Mouse (Mus musculus): ENCODE measurements around the gene Aqp12. TPM values are rescaled to one million over a fixed set of nuclear protein-coding genes. Genes with fewer than 3 reads are reported as not detected.

Gene Aqp12
- polyA plus RNA-seq, 1 experiment from 2014 or later, result not detected

DNA sequence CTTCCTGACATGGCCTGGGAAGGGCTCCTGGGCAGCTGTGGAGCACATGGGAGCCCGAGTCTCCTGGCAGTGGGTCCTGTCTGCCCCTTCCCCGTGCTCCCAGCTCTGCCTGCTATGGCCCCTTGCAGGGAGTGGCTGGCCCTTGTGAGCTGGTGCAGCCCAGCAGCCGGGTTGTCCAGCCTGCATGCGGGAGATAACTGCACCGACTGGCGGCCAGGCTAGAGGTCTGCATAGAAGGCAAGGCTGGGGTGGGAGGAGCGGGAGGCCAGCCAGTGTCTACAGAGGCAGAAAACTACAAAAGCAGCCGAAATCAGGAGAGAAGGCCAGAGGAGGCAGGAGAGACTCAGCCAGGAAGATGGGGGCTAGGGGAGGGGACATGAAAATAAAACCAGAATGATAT, 27.9 kb downstream of the Aqp12 start:
- ATAC-seq (ENCODE audit: low read depth), result no peak
- H3K27me3 ChIP-seq (ENCODE audit: control insufficient read depth, insufficient read depth, low read depth, low read length), result no peaks in the 10 kb centered on the region
- no peak overlapping the region for H3K4me2 ChIP-seq (ENCODE audit: low read depth, low read length)
- no peak overlapping the region for H3K4me3 ChIP-seq (ENCODE audit: low read length)
- H3K9ac ChIP-seq (ENCODE audit: low read length), result no peak overlapping the region
- no peak overlapping the region for H3K27ac ChIP-seq (ENCODE audit: low read length)
- no peaks in the 10 kb centered on the region for H3K36me3 ChIP-seq (ENCODE audit: control insufficient read depth, insufficient read depth, low read length)
- 46% methylated on average over 8 of the region's 8 CpGs for WGBS
- H3K4me1 ChIP-seq (replicated peaks; ENCODE audit: control insufficient read depth, insufficient read depth, low read length), result no peaks in the 10 kb centered on the region
- peaks cover 2% of the 10 kb centered on the region; the same call in 1 of the 2 replicates for H3K9me3 ChIP-seq (ENCODE audit: control insufficient read depth, low read length)

- no peaks in the 10 kb centered on the region for H3K4me1 ChIP-seq (replicated peaks; ENCODE audit: control insufficient read depth, insufficient read depth, low read length)
- H3K4me2 ChIP-seq (ENCODE audit: low read depth, low read length), result no peak overlapping the region
- WGBS, result 54% methylated on average over 4 of the region's 4 CpGs
- no peak overlapping the region for H3K27ac ChIP-seq (ENCODE audit: low read length)
- ATAC-seq (ENCODE audit: low read depth), result no peak
- no peak overlapping the region for H3K9ac ChIP-seq (ENCODE audit: low read length)
- no peaks in the 10 kb centered on the region for H3K27me3 ChIP-seq (ENCODE audit: control insufficient read depth, insufficient read depth, low read depth, low read length)
- no peaks in the 10 kb centered on the region for H3K36me3 ChIP-seq (ENCODE audit: control insufficient read depth, insufficient read depth, low read length)
- peaks cover 2% of the 10 kb centered on the region; the same call in 1 of the 2 replicates for H3K9me3 ChIP-seq (ENCODE audit: control insufficient read depth, low read length)
- H3K4me3 ChIP-seq (ENCODE audit: low read length), result no peak overlapping the region
Observed at GRCm38 (mm10) chr1:93035981-93036380, 29.8 kb downstream of the Aqp12 start.

DNA sequence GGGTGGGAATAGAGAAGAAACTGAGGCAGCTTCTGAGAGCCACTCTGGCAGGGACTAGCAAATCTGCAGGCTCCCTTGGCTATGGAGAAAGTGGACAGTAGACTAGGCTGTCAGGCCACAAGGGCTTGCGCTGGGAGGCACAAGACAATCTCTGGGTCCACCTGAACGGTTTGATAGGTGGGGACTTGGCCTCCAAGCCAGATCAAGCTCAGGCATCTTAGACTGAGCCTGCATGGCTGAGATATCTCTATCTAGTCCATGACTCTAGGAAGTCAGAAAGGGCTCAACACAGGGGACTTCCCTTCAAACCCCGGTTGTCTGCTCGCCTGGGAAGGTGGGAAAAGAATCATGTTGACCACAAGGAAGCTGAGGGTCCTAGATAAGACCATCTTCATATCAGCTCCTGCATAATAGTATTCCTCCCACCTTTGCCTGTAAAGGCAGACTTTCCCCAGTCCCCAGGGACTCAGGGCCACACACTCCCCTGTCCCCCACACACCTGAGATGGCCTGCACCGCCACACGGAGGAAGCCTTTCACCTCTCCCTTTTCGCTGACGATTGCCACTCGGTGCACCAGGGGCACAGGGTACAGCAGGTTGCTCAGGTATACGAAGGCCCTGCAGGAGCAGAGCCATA, 40.1 kb downstream of the Aqp12 start:
- no peak overlapping the region for H3K9ac ChIP-seq (ENCODE audit: low read length)
- 78% methylated on average over 10 of the region's 10 CpGs for WGBS
- no peaks in the 10 kb centered on the region for H3K4me1 ChIP-seq (replicated peaks; ENCODE audit: control insufficient read depth, insufficient read depth, low read length)
- no peak for ATAC-seq (ENCODE audit: low read depth)
- no peaks in the 10 kb centered on the region for H3K27me3 ChIP-seq (ENCODE audit: control insufficient read depth, insufficient read depth, low read depth, low read length)
- H3K27ac ChIP-seq (ENCODE audit: low read length), result no peak overlapping the region
- no peak overlapping the region for H3K4me3 ChIP-seq (ENCODE audit: low read length)
- no peaks in the 10 kb centered on the region for H3K9me3 ChIP-seq (ENCODE audit: control insufficient read depth, low read length)
- no peak overlapping the region for H3K4me2 ChIP-seq (ENCODE audit: low read depth, low read length)
- H3K36me3 ChIP-seq (ENCODE audit: control insufficient read depth, insufficient read depth, low read length), result no peaks in the 10 kb centered on the region

- H3K36me3 ChIP-seq (ENCODE audit: control insufficient read depth, insufficient read depth, low read length), result no peaks in the 10 kb centered on the region
- no peak overlapping the region for H3K4me3 ChIP-seq (ENCODE audit: low read length)
- no peak overlapping the region for H3K27ac ChIP-seq (ENCODE audit: low read length)
- ATAC-seq (ENCODE audit: low read depth), result no peak
- H3K4me1 ChIP-seq (replicated peaks; ENCODE audit: control insufficient read depth, insufficient read depth, low read length), result no peaks in the 10 kb centered on the region
- H3K27me3 ChIP-seq (ENCODE audit: control insufficient read depth, insufficient read depth, low read depth, low read length), result no peaks in the 10 kb centered on the region
- WGBS, result 79% methylated on average over 3 of the region's 3 CpGs
- no peak overlapping the region for H3K4me2 ChIP-seq (ENCODE audit: low read depth, low read length)
- no peaks in the 10 kb centered on the region for H3K9me3 ChIP-seq (ENCODE audit: control insufficient read depth, low read length)
- H3K9ac ChIP-seq (ENCODE audit: low read length), result no peak overlapping the region
Observed at GRCm38 (mm10) chr1:93050071-93050470, 43.9 kb downstream of the Aqp12 start.

DNA sequence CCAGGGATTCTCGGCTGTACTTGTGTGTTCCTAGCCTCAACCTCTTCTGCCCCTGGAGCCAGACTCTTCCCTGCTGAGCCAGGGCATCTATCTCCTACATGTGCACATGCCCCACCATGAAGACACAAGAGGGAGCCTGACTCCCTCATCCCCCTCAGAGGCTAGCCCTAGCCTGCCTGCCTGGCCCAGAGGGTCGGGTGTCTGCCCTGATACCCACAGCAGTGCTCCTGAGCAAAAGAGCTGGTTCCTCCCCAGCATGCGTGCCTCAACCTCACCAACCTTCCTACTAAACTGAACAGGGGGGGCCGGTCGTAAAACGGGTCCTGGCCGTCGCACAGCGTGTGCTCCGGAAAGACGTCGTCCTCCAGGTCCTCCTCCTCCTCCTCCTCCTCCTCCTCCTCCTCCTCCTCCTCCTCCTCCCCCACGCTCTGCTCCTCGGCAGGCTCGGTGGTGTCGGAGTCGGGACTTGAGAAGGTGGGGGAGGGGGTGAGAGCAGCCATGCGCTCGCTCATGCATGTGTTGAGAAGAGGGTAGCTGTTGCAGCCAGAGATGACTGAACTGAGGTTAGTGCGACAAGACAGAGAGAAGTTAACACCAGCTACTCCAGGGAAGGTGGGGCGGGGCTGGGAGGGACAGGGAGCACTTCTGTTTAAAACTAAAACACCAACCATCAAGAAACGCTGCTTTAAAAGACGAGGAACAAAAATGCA, 45.1 kb downstream of the Aqp12 start:
- Histone ChIP-seq H3K9ac (ENCODE audit: low read length) (no peak overlapping the region), H3K27ac (ENCODE audit: low read length) (no peak overlapping the region), H3K4me2 (ENCODE audit: low read depth, low read length) (no peak overlapping the region), H3K36me3 (ENCODE audit: control insufficient read depth, insufficient read depth, low read length) (no peaks in the 10 kb centered on the region), H3K9me3 (ENCODE audit: control insufficient read depth, low read length) (no peaks in the 10 kb centered on the region), H3K4me3 (ENCODE audit: low read length) (no peak overlapping the region), H3K4me1 (replicated peaks; ENCODE audit: control insufficient read depth, insufficient read depth, low read length) (no peaks in the 10 kb centered on the region), H3K27me3 (ENCODE audit: control insufficient read depth, insufficient read depth, low read depth, low read length) (no peaks in the 10 kb centered on the region)
- no peak for ATAC-seq (ENCODE audit: low read depth)
- 50% methylated on average over 18 of the region's 23 CpGs for WGBS

Other genes starting within 250 kb of the Aqp12 start
- gene Gpc1, start 174.7 kb upstream of the Aqp12 start, polyA plus RNA-seq (2015; fragmentation: Nextera tagmentation; extraction: Ambion mirVana), result 25.2 and 27.7 TPM in 2 replicates
- gene Ankmy1, start 103.4 kb upstream of the Aqp12 start, polyA plus RNA-seq (2015; fragmentation: Nextera tagmentation; extraction: Ambion mirVana), result 0.48 and 0.75 TPM in 2 replicates
- gene Dusp28, start 99.4 kb upstream of the Aqp12 start, polyA plus RNA-seq (2015; fragmentation: Nextera tagmentation; extraction: Ambion mirVana), result 9.8 and 11.5 TPM in 2 replicates
- 14.6 and 19.8 TPM in 2 replicates for gene Rnpepl1, start 95.6 kb upstream of the Aqp12 start, polyA plus RNA-seq (2015; fragmentation: Nextera tagmentation; extraction: Ambion mirVana)
- gene Capn10, start 72.0 kb upstream of the Aqp12 start, polyA plus RNA-seq (2015; fragmentation: Nextera tagmentation; extraction: Ambion mirVana), result 27.5 and 29.2 TPM in 2 replicates
- 0.46 and 0.52 TPM in 2 replicates for gene Gpr35, start 55.5 kb upstream of the Aqp12 start, polyA plus RNA-seq (2015; fragmentation: Nextera tagmentation; extraction: Ambion mirVana)
- gene Kif1a, start 95.6 kb downstream of the Aqp12 start, polyA plus RNA-seq (2015; fragmentation: Nextera tagmentation; extraction: Ambion mirVana), result 7.9 and 9.2 TPM in 2 replicates
- gene Agxt, start 128.9 kb downstream of the Aqp12 start, polyA plus RNA-seq (2015; fragmentation: Nextera tagmentation; extraction: Ambion mirVana), result 0.24 TPM in 1 of 2 replicates, not detected in the other
- gene 2310007B03Rik, start 154.6 kb downstream of the Aqp12 start, polyA plus RNA-seq (2015; fragmentation: Nextera tagmentation; extraction: Ambion mirVana), result 23.0 and 26.0 TPM in 2 replicates
- gene Crocc2, start 162.4 kb downstream of the Aqp12 start, polyA plus RNA-seq (2015; fragmentation: Nextera tagmentation; extraction: Ambion mirVana), result 4.9 and 5.1 TPM in 2 replicates
- gene Sned1, start 229.5 kb downstream of the Aqp12 start, polyA plus RNA-seq (2015; fragmentation: Nextera tagmentation; extraction: Ambion mirVana), result 20.2 and 22.6 TPM in 2 replicates